Mouse (Mus musculus): ENCODE measurements around the gene Pabpc1l. TPM values are rescaled to one million over a fixed set of nuclear protein-coding genes. Genes with fewer than 3 reads are reported as not detected.

The Pabpc1l gene
- polyA plus RNA-seq, 1 experiment: 3.2 TPM

DNA sequence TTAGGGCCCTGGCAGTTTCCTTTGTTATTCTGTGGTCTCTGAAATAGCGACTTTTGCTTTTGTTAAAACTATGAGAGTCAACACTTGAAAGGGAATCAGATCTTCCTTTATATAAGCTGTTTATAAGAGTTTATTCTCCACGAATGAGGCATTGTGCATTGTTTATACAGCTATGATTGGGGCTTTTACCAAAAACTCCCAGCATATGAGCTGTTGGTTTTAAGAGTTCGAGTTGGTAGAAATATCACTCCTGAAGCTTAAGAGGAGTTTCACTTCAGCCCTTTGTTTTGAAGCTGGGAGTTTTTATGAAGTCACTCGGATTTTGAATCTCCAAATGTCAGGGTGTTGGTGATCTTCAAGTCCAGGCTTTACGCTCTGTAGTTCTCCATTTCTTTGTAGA, 52.6 kb downstream of the Pabpc1l start:
- H3K4me1 ChIP-seq (ENCODE audit: control insufficient read depth, insufficient read depth, low read length): peaks cover 41% of the 10 kb centered on the region
- TF ChIP-seq POLR2A (IDR thresholded peaks at IDR 0.05; ENCODE audit: borderline replicate concordance, low read depth, low read length): no peak
- no peak for TF ChIP-seq CTCF (IDR thresholded peaks at IDR 0.05; ENCODE audit: low read depth, low read length)
- H3K4me3 ChIP-seq (ENCODE audit: insufficient read depth, low read length): no peak overlapping the region
- H3K27ac ChIP-seq (ENCODE audit: insufficient read depth, low read depth, low read length): peak overlapping the region; percentile 52

GRCm38 (mm10) chr2:164079488-164079887, 54.2 kb downstream of the Pabpc1l start:
- Histone ChIP-seq H3K27ac (ENCODE audit: insufficient read depth, low read depth, low read length) (no peak overlapping the region), H3K4me3 (ENCODE audit: insufficient read depth, low read length) (no peak overlapping the region), H3K4me1 (ENCODE audit: control insufficient read depth, insufficient read depth, low read length) (peaks cover 47% of the 10 kb centered on the region)
- TF ChIP-seq POLR2A (IDR thresholded peaks at IDR 0.05; ENCODE audit: borderline replicate concordance, low read depth, low read length) (no peak), CTCF (IDR thresholded peaks at IDR 0.05; ENCODE audit: low read depth, low read length) (no peak)

GRCm38 (mm10) chr2:164081577-164081976, 56.3 kb downstream of the Pabpc1l start:
- H3K4me3 ChIP-seq (ENCODE audit: insufficient read depth, low read length): no peak overlapping the region
- no peak for TF ChIP-seq POLR2A (IDR thresholded peaks at IDR 0.05; ENCODE audit: borderline replicate concordance, low read depth, low read length)
- no peak for TF ChIP-seq CTCF (IDR thresholded peaks at IDR 0.05; ENCODE audit: low read depth, low read length)
- H3K4me1 ChIP-seq (ENCODE audit: control insufficient read depth, insufficient read depth, low read length): peaks cover 47% of the 10 kb centered on the region
- no peak overlapping the region for H3K27ac ChIP-seq (ENCODE audit: insufficient read depth, low read depth, low read length)

- H3K27ac ChIP-seq (ENCODE audit: insufficient read depth, low read depth, low read length): peak overlapping the region; percentile 89
- no peak overlapping the region for H3K4me3 ChIP-seq (ENCODE audit: insufficient read depth, low read length)
- H3K4me1 ChIP-seq (ENCODE audit: control insufficient read depth, insufficient read depth, low read length): peaks cover 43% of the 10 kb centered on the region
- TF ChIP-seq POLR2A (IDR thresholded peaks at IDR 0.05; ENCODE audit: borderline replicate concordance, low read depth, low read length) (no peak), CTCF (IDR thresholded peaks at IDR 0.05; ENCODE audit: low read depth, low read length) (no peak)
Measured at GRCm38 (mm10) chr2:164082175-164082574, 56.9 kb downstream of the Pabpc1l start.

DNA sequence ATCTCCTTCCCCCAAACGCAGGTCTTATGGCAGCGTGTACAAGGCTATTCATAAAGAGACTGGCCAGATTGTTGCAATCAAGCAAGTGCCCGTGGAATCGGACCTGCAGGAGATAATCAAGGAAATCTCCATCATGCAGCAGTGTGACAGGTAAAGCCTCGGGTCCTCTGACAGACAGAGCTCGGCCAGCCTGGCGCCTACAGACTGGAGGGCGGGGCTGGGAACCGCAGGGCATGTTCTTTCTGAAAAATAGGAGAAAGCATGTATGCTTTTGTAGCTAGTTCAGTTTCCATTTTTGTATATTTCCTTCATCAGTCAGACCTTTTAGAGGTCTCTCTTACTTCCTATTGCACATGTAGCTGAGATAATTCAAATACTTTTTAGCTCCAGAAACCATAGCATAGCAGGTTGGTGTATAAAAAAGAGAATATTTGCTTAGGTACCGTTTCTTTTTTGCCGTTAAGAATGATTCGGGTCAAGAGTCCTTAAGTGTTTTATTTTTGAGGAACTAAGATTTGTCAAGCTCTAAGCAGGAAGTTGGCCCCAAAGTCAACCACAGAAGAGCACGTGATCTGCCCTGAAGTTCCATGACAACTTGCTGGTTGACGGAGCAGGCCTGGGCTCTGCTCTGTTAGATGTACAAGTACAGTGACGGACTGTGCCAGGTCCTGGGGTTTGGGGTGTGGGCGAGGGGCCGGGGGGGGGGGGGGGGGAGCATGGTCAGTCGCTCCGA, 58.5 kb downstream of the Pabpc1l start:
- peak overlapping the region; percentile 98 for H3K27ac ChIP-seq (ENCODE audit: insufficient read depth, low read depth, low read length)
- H3K4me3 ChIP-seq (ENCODE audit: insufficient read depth, low read length): peak overlapping the region; percentile 56
- H3K4me1 ChIP-seq (ENCODE audit: control insufficient read depth, insufficient read depth, low read length): peaks cover 34% of the 10 kb centered on the region
- TF ChIP-seq CTCF (IDR thresholded peaks at IDR 0.05; ENCODE audit: low read depth, low read length): no peak
- no peak for TF ChIP-seq POLR2A (IDR thresholded peaks at IDR 0.05; ENCODE audit: borderline replicate concordance, low read depth, low read length)

DNA sequence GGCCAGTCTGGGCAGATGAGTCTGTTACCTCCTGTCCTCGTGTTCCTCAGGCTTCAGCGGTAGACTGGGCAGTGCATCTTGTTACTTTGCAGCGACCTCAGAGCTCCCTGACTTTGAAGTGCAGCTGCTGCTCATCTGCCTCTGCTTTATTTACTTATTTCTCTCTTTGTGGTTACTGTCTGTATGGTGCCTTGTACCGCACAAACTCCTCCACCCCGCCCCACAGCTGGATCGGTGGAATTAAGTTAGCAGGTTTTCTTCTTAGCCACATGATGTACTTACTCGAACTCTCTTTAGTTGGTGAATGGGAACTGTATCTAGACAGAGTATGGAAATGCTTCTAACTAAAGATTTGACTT, 59.1 kb downstream of the Pabpc1l start:
- no peak for TF ChIP-seq POLR2A (IDR thresholded peaks at IDR 0.05; ENCODE audit: borderline replicate concordance, low read depth, low read length)
- TF ChIP-seq CTCF (IDR thresholded peaks at IDR 0.05; ENCODE audit: low read depth, low read length): no peak
- Histone ChIP-seq H3K4me1 (ENCODE audit: control insufficient read depth, insufficient read depth, low read length) (peaks cover 34% of the 10 kb centered on the region), H3K4me3 (ENCODE audit: insufficient read depth, low read length) (peak overlapping the region; percentile 56), H3K27ac (ENCODE audit: insufficient read depth, low read depth, low read length) (peak overlapping the region; percentile 98)

DNA sequence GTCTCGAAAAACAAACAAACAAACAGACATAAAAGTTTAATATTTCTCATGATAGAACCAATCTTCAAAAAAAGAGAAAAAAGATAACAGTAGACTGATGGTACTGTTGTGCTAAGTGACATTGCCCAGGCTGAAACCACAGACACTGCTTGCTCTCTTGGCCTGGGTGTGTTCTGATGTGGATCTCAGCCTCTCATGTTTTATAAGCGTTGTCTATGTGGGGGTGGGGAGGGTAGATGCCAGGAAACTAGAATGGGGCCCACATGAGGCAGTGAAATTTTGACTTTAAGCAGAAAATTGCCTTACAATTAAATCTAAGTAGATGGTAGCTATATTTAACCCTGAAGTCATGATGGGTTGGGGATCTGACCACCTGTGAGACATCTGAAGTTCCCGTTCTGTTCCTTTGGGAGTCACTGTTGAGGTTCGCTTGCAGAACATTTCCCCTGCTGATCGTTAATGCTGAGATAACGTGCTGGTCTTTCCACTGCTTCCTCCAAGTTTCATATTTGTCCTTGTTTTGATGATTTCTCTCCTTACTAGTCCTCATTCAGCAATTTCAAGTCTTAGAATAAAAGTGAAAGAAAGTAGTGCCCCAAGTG, 62.3 kb downstream of the Pabpc1l start:
- Histone ChIP-seq H3K4me3 (ENCODE audit: insufficient read depth, low read length) (no peak overlapping the region), H3K4me1 (ENCODE audit: control insufficient read depth, insufficient read depth, low read length) (peaks cover 35% of the 10 kb centered on the region), H3K27ac (ENCODE audit: insufficient read depth, low read depth, low read length) (no peak overlapping the region)
- TF ChIP-seq CTCF (IDR thresholded peaks at IDR 0.05; ENCODE audit: low read depth, low read length) (no peak), POLR2A (IDR thresholded peaks at IDR 0.05; ENCODE audit: borderline replicate concordance, low read depth, low read length) (no peak)

DNA sequence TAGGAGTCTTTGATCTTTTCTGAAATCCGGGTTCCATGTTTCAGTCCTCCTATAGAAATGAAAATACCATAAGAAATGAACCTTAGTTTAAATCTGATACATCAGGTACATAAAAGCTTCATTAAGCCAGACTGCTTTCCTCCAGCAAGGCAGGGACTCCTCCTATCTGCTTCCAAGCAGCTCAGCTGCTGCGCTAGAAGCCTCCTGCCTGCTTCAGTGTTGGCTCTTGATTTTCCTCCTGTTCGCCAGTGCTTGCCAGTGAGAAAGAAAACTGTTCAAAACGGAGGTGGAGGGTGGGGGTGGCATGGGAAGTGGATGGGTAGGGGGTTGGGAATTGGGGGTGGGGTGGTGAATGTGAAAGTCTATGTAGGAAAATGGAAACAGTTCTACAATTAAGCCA, 64.3 kb downstream of the Pabpc1l start:
- Histone ChIP-seq H3K27ac (ENCODE audit: insufficient read depth, low read depth, low read length) (no peak overlapping the region), H3K4me3 (ENCODE audit: insufficient read depth, low read length) (no peak overlapping the region), H3K4me1 (ENCODE audit: control insufficient read depth, insufficient read depth, low read length) (peaks cover 35% of the 10 kb centered on the region)
- TF ChIP-seq POLR2A (IDR thresholded peaks at IDR 0.05; ENCODE audit: borderline replicate concordance, low read depth, low read length): no peak
- TF ChIP-seq CTCF (IDR thresholded peaks at IDR 0.05; ENCODE audit: low read depth, low read length): no peak

DNA sequence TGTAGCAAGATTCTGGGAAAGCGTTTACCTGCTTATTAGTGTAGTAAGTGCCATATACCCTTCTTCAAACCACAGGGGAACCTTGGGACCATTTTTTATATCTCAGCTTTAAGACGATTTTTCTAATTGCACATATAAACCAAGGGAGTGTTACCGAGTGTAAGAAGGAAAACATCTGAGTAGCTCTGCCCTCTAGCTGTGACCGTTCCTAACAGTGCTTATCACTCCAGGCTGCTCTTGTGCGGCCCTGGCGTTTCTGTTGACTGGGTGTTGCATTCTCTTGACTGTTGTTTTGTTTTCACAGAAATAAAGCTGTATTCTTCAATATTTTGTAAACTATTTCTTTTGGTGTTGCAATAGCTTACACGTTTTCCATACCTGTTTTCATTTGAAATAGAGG, 68.9 kb downstream of the Pabpc1l start:
- Histone ChIP-seq H3K4me3 (ENCODE audit: insufficient read depth, low read length) (no peak overlapping the region), H3K4me1 (ENCODE audit: control insufficient read depth, insufficient read depth, low read length) (peaks cover 20% of the 10 kb centered on the region), H3K27ac (ENCODE audit: insufficient read depth, low read depth, low read length) (no peak overlapping the region)
- TF ChIP-seq POLR2A (IDR thresholded peaks at IDR 0.05; ENCODE audit: borderline replicate concordance, low read depth, low read length) (no peak), CTCF (IDR thresholded peaks at IDR 0.05; ENCODE audit: low read depth, low read length) (no peak)

- Histone ChIP-seq H3K4me3 (ENCODE audit: insufficient read depth, low read length) (no peak overlapping the region), H3K27ac (ENCODE audit: insufficient read depth, low read depth, low read length) (no peak overlapping the region), H3K4me1 (ENCODE audit: control insufficient read depth, insufficient read depth, low read length) (no peaks in the 10 kb centered on the region)
- TF ChIP-seq CTCF (IDR thresholded peaks at IDR 0.05; ENCODE audit: low read depth, low read length): no peak
- no peak for TF ChIP-seq POLR2A (IDR thresholded peaks at IDR 0.05; ENCODE audit: borderline replicate concordance, low read depth, low read length)
Measured at GRCm38 (mm10) chr2:164098603-164099250, 73.5 kb downstream of the Pabpc1l start.

Other genes starting within 250 kb of the Pabpc1l start
- 1.1 and 1.6 TPM in 2 replicates for gene Ccn5, start 204.6 kb upstream of the Pabpc1l start, polyA plus RNA-seq (2012; ENCODE audit: insufficient read depth, insufficient read length, missing spikeins)
- gene Kcnk15, start 171.8 kb upstream of the Pabpc1l start, polyA plus RNA-seq (2012; ENCODE audit: insufficient read depth, insufficient read length, missing spikeins): not detected in 2 replicates
- not detected in 2 replicates for gene Rims4, start 106.8 kb upstream of the Pabpc1l start, polyA plus RNA-seq (2012; ENCODE audit: insufficient read depth, insufficient read length, missing spikeins)
- gene Ywhab, start 30.5 kb upstream of the Pabpc1l start, polyA plus RNA-seq (2012; ENCODE audit: insufficient read depth, insufficient read length, missing spikeins): 157 and 160 TPM in 2 replicates
- gene Stk4, start 44.9 kb downstream of the Pabpc1l start, polyA plus RNA-seq (2012; ENCODE audit: insufficient read depth, insufficient read length, missing spikeins): 69.9 and 82.6 TPM in 2 replicates
- gene Tomm34, start 45.7 kb downstream of the Pabpc1l start, polyA plus RNA-seq (2012; ENCODE audit: insufficient read depth, insufficient read length, missing spikeins): 60.6 and 63.8 TPM in 2 replicates
- not detected in 2 replicates for gene Kcns1, start 145.7 kb downstream of the Pabpc1l start, polyA plus RNA-seq (2012; ENCODE audit: insufficient read depth, insufficient read length, missing spikeins)
- not detected in 2 replicates for gene Wfdc5, start 157.3 kb downstream of the Pabpc1l start, polyA plus RNA-seq (2012; ENCODE audit: insufficient read depth, insufficient read length, missing spikeins)
- gene Wfdc12, start 165.2 kb downstream of the Pabpc1l start, polyA plus RNA-seq (2012; ENCODE audit: insufficient read depth, insufficient read length, missing spikeins): not detected in 2 replicates
- gene Wfdc15a, start 174.7 kb downstream of the Pabpc1l start, polyA plus RNA-seq (2012; ENCODE audit: insufficient read depth, insufficient read length, missing spikeins): not detected in 2 replicates
- not detected in 2 replicates for gene Wfdc15b, start 196.2 kb downstream of the Pabpc1l start, polyA plus RNA-seq (2012; ENCODE audit: insufficient read depth, insufficient read length, missing spikeins)
- gene Svs2, start 213.0 kb downstream of the Pabpc1l start, polyA plus RNA-seq (2012; ENCODE audit: insufficient read depth, insufficient read length, missing spikeins): not detected in 2 replicates
- not detected in 2 replicates for gene Svs3b, start 231.2 kb downstream of the Pabpc1l start, polyA plus RNA-seq (2012; ENCODE audit: insufficient read depth, insufficient read length, missing spikeins)

Measured in bone marrow macrophage, adult 2 months (primary cell).